Mouse (Mus musculus) c-Kit-positive CD71-positive TER-119-positive erythroid progenitor cells, embryonic 14.5 days (primary cell): ENCODE results near the gene Qdpr.

ENCODE experiments used
- DNase-seq: peaks from one replicate; pipeline ENCODE4 v3.0.0-alpha.2; 2013; ENCODE audit warnings: low spot score

Gene Qdpr

GRCm38 (mm10) chr5:45384034-45384812, 65.8 kb downstream of the Qdpr start:
- DNase-seq: no peak
